Mouse (Mus musculus): Measurements from ENCODE around the gene Nppa. TPM values are rescaled to one million over a fixed set of nuclear protein-coding genes. Genes with fewer than 3 reads are reported as not detected.
"Not testable (repeated sequence)": the region's sequence is repeated elsewhere in the genome, so short reads cannot be mapped to it uniquely, and the experiment has no call there.

Gene Nppa
- polyA plus RNA-seq, 1 experiment: not detected

GRCm38 (mm10) chr4:148046450-148047031 lies 46.0 kb downstream of the Nppa start:
- Histone ChIP-seq H3K4me1 (ENCODE audit: control insufficient read depth, insufficient read depth, low read length) (no peaks in the 10 kb centered on the region), H3K27me3 (ENCODE audit: control insufficient read depth, insufficient read depth, low read length, poor library complexity, severe bottlenecking) (no peaks in the 10 kb centered on the region), H3K27ac (ENCODE audit: insufficient read depth, low read length) (no peak overlapping the region), H3K36me3 (ENCODE audit: control insufficient read depth, insufficient read depth, low read length, poor library complexity, severe bottlenecking) (peaks cover 12% of the 10 kb centered on the region; the same call in 1 of the 2 replicates), H3K4me3 (ENCODE audit: low read depth, low read length) (no peak overlapping the region), H3K9me3 (replicated peaks; ENCODE audit: control insufficient read depth, insufficient read depth, low read length, poor library complexity, severe bottlenecking) (no peaks in the 10 kb centered on the region), H3K9ac (ENCODE audit: low read depth, poor library complexity, severe bottlenecking) (no peak overlapping the region)
- TF ChIP-seq POLR2A (IDR thresholded peaks at IDR 0.05; ENCODE audit: insufficient read depth, low read length): no peak
- no peak for TF ChIP-seq EP300 (IDR thresholded peaks at IDR 0.05; ENCODE audit: insufficient read depth, low read depth, low read length)

GRCm38 (mm10) chr4:148050396-148050914 lies 49.9 kb downstream of the Nppa start:
- not testable (repeated sequence) for H3K9me3 ChIP-seq (replicated peaks; ENCODE audit: control insufficient read depth, insufficient read depth, low read length, poor library complexity, severe bottlenecking); H3K4me1 ChIP-seq (ENCODE audit: control insufficient read depth, insufficient read depth, low read length); H3K27me3 ChIP-seq (ENCODE audit: control insufficient read depth, insufficient read depth, low read length, poor library complexity, severe bottlenecking); H3K4me3 ChIP-seq (ENCODE audit: low read depth, low read length); H3K27ac ChIP-seq (ENCODE audit: insufficient read depth, low read length); H3K36me3 ChIP-seq (ENCODE audit: control insufficient read depth, insufficient read depth, low read length, poor library complexity, severe bottlenecking); H3K9ac ChIP-seq (ENCODE audit: low read depth, poor library complexity, severe bottlenecking)

GRCm38 (mm10) chr4:148051046-148051776 lies 50.7 kb downstream of the Nppa start:
- TF ChIP-seq POLR2A (IDR thresholded peaks at IDR 0.05; ENCODE audit: insufficient read depth, low read length) (no peak), CTCF (IDR thresholded peaks at IDR 0.05; ENCODE audit: low read depth, low read length) (no peak), EP300 (IDR thresholded peaks at IDR 0.05; ENCODE audit: insufficient read depth, low read depth, low read length) (no peak)
- Histone ChIP-seq H3K27me3 (ENCODE audit: control insufficient read depth, insufficient read depth, low read length, poor library complexity, severe bottlenecking) (no peaks in the 10 kb centered on the region), H3K9me3 (replicated peaks; ENCODE audit: control insufficient read depth, insufficient read depth, low read length, poor library complexity, severe bottlenecking) (no peaks in the 10 kb centered on the region), H3K9ac (ENCODE audit: low read depth, poor library complexity, severe bottlenecking) (no peak overlapping the region), H3K4me3 (ENCODE audit: low read depth, low read length) (no peak overlapping the region), H3K4me1 (ENCODE audit: control insufficient read depth, insufficient read depth, low read length) (no peaks in the 10 kb centered on the region), H3K27ac (ENCODE audit: insufficient read depth, low read length) (no peak overlapping the region), H3K36me3 (ENCODE audit: control insufficient read depth, insufficient read depth, low read length, poor library complexity, severe bottlenecking) (peaks cover 7% of the 10 kb centered on the region; the same call in 1 of the 2 replicates)

Other genes with a start within 250 kb of the Nppa start
- gene Zfp984, start 190.9 kb upstream of the Nppa start, polyA plus RNA-seq (2011; ENCODE audit: insufficient read depth, insufficient read length, low read depth, missing spikeins): 54.0 and 59.1 TPM in 2 replicates
- 8.8 and 11.5 TPM in 2 replicates for gene Zfp933, start 152.4 kb upstream of the Nppa start, polyA plus RNA-seq (2011; ENCODE audit: insufficient read depth, insufficient read length, low read depth, missing spikeins)
- 48.8 and 56.3 TPM in 2 replicates for gene Miip, start 131.9 kb upstream of the Nppa start, polyA plus RNA-seq (2011; ENCODE audit: insufficient read depth, insufficient read length, low read depth, missing spikeins)
- gene Fv1, start 131.7 kb upstream of the Nppa start, polyA plus RNA-seq (2011; ENCODE audit: insufficient read depth, insufficient read length, low read depth, missing spikeins): 9.2 and 12.6 TPM in 2 replicates
- gene Mfn2, start 96.0 kb upstream of the Nppa start, polyA plus RNA-seq (2011; ENCODE audit: insufficient read depth, insufficient read length, low read depth, missing spikeins): 14.6 and 16.7 TPM in 2 replicates
- gene Plod1, start 64.0 kb upstream of the Nppa start, polyA plus RNA-seq (2011; ENCODE audit: insufficient read depth, insufficient read length, low read depth, missing spikeins): 21.7 and 26.3 TPM in 2 replicates
- 23.1 and 23.3 TPM in 2 replicates for gene 2510039O18Rik, start 59.8 kb upstream of the Nppa start, polyA plus RNA-seq (2011; ENCODE audit: insufficient read depth, insufficient read length, low read depth, missing spikeins)
- 0.87 and 2.1 TPM in 2 replicates for gene Nppb, start 14.9 kb upstream of the Nppa start, polyA plus RNA-seq (2011; ENCODE audit: insufficient read depth, insufficient read length, low read depth, missing spikeins)
- gene Clcn6, start 38.1 kb downstream of the Nppa start, polyA plus RNA-seq (2011; ENCODE audit: insufficient read depth, insufficient read length, low read depth, missing spikeins): 13.7 and 16.7 TPM in 2 replicates
- 9.5 and 13.7 TPM in 2 replicates for gene Mthfr, start 38.4 kb downstream of the Nppa start, polyA plus RNA-seq (2011; ENCODE audit: insufficient read depth, insufficient read length, low read depth, missing spikeins)
- gene Agtrap, start 87.3 kb downstream of the Nppa start, polyA plus RNA-seq (2011; ENCODE audit: insufficient read depth, insufficient read length, low read depth, missing spikeins): 48.2 and 60.6 TPM in 2 replicates
- 45.9 and 60.3 TPM in 2 replicates for gene Mad2l2, start 129.7 kb downstream of the Nppa start, polyA plus RNA-seq (2011; ENCODE audit: insufficient read depth, insufficient read length, low read depth, missing spikeins)
- gene Draxin, start 130.0 kb downstream of the Nppa start, polyA plus RNA-seq (2011; ENCODE audit: insufficient read depth, insufficient read length, low read depth, missing spikeins): 0.17 and 0.22 TPM in 2 replicates
- 41.6 and 51.5 TPM in 2 replicates for gene Fbxo6, start 151.4 kb downstream of the Nppa start, polyA plus RNA-seq (2011; ENCODE audit: insufficient read depth, insufficient read length, low read depth, missing spikeins)
- 12.5 and 13.3 TPM in 2 replicates for gene Fbxo44, start 159.8 kb downstream of the Nppa start, polyA plus RNA-seq (2011; ENCODE audit: insufficient read depth, insufficient read length, low read depth, missing spikeins)
- 6.0 and 6.9 TPM in 2 replicates for gene Fbxo2, start 159.9 kb downstream of the Nppa start, polyA plus RNA-seq (2011; ENCODE audit: insufficient read depth, insufficient read length, low read depth, missing spikeins)